Mouse (Mus musculus) CD8-positive naive resting alpha-beta T cell, adult 2 months (primary cell): ENCODE data around the gene Ggt6.
"Not testable (repeated sequence)": the region's sequence is repeated elsewhere in the genome, so short reads cannot be mapped to it uniquely, and the experiment has no call there.

Experiments used
- DNase-seq, 2 experiments: peaks; one replicate each; pipeline ENCODE4 v3.0.0; 2022; ENCODE audit warnings: low read depth in 2 of 2, low spot score in 2 of 2

Gene Ggt6

DNA sequence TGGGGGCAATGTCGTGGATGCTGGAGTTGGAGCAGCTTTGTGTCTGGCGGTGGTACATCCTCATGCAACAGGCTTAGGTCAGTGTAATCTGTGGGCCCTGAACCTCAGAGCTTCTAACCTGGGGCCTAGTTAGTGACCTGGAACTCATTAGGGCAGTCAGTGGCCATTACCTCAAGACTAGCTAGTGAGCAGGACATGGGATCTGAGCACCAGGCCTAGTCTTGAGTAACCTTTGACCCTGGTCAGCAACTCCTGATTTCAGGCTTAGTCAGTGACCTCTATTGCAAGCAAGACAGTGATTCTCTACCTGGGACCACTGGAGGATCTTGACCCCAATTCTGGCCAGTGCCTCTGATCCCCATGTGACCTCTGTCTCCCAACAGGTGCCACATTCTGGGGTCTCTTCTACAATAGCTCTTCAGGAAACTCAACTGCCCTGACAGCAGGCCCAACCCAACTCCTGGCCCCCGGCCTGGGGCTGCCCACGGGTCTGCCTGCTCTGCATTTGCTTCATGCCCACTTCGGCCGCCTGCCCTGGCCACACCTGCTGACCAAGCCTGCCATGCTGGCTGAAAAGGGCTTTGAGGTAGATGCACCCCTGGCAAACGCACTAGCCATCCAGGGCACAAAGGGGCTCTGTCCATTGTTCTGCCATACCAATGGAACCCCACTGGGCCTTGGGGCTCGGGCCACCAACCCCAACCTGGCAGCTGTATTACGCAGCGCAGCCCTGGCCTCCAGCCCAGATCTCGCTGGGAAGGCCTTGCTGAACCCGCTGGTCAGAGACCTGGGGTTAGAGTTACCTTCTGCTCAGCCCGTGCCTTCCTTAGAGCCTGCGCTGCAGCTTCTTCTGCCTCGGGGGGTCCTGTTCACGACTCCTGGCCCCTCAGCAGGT lies 1.7 kb downstream of the Ggt6 start:
- DNase-seq, result no peak

DNA sequence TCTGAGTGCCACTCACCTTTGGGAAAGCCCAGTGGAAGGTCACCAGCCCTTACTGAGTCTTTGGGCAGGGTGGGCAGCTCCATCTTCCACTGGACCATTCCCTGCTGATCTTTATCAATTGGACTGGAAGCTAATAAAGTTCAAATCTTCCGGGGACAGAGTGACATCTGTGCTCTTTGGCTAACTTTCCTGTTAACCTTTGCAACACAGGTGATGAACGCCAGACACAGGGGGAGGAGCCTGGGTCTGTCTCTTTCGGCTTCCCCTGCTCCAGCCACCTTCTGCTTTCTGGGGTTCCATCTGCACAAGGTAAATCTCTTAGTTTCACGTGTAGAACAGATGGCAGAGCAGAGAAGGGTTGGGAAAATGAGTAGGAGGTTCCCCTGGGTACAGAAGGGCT lies 3.1 kb downstream of the Ggt6 start:
- DNase-seq, result no peak

DNA sequence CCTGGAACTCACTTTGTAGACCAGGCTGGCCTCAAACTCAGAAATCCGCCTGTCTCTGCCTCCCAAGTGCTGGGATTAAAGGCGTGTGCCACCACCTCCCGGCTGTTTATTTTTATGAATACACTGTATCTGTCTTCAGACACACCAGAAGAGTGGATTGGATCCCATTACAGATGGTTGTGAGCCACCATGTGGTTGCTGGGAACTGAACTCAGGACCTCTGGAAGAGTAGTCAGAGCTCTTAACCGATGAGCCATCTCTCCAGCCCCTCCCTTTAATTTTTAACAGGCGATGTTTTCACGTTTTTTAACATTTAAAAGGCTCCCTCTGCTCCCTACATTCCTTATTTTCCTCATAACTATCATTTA lies 5.3 kb downstream of the Ggt6 start:
- not testable (repeated sequence) for DNase-seq

DNA sequence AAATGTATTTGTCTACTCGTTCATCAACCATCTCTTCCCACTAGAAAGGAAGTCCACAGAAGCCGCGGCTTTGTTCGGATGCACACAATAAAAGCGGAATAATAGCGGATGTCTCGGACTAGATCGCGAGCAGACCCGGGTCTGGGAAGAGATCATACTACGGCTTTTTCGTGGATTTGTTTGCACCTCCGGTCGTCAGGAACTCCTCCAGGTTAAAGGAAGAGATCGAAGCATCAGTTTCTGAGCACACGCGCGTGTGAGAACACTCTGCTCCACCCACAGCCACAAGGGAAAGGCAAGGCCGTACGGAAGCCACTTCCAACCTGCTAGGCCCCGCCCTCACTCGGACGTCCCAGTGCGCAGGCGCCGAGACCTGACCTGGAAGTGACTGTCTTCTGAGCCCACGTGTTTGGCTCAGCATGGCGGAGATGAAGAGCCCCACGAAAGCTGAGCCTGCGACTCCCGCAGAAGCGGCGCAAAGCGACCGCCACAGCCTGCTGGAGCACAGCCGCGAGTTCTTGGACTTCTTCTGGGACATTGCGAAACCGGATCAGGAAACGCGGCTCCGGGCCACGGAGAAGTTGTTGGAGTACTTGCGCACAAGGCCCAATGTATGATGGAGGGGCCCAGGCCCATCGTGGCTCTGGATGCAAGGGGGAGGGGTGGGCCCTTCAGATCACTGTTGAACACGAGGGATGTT lies 5.8 kb downstream of the Ggt6 start, which contains the start of gene Mybbp1a:
Gene Mybbp1a (plus strand): TSS at position 391 of the 700 bp plus-strand sequence.
- DNase-seq, result peak; percentile 97 to 99

DNA sequence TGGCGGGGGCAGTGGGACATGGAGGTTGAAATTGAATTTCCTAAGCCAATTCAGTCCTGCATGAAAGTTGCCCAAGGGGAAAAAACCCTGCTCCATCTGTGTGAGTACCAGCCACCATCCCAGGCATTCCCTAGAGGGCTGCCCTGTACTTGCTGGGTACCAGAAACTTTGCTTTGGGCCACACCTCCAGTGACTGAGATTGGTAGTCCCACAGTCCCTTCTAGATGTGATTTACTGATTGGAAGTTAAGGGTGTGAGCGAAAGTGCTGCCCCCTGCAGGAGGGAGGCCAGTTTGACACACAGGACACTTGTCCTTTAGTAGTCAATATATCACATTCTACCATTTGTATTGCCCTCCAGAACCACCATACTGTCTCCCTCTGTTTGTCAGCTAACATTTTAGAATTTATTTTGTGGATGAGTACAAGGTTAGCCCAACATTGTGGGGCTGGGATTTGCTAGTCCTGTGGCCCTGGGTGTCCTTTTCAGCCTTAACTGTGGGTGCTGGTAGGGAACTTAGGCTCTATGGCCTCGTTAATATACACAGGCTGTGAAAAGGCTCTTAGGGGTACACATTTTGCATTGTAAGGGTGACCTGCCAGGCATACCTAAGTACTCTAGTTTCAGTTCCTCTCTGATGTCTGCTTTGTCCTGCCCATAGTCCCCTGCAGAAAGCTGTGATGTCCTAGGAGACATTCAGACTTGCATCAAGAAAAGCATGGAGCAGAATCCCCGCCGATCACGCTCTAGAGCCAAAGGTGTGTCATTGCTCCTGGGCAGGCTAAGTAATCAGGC lies 11.2 kb downstream of the Ggt6 start:
- peak; percentile 48 to 72 for DNase-seq

DNA sequence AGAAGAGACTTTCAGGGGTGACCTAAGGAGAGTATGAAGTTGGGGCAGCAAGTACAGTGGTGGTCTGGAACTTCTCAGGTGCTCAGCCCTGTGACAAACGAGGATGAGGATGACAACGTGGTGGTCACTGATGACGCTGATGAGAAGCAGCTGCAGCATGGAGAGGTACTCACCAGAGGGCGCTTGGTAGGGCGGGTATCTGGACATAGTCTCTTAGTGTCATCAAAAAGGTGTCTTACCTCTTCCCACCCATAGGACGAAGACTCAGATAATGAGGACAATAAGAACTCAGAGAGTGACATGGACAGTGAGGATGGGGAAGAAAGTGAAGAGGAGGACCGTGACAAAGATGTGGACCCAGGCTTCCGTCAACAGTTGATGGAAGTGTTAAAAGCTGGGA lies 12.1 kb downstream of the Ggt6 start:
- DNase-seq, result no peak

DNA sequence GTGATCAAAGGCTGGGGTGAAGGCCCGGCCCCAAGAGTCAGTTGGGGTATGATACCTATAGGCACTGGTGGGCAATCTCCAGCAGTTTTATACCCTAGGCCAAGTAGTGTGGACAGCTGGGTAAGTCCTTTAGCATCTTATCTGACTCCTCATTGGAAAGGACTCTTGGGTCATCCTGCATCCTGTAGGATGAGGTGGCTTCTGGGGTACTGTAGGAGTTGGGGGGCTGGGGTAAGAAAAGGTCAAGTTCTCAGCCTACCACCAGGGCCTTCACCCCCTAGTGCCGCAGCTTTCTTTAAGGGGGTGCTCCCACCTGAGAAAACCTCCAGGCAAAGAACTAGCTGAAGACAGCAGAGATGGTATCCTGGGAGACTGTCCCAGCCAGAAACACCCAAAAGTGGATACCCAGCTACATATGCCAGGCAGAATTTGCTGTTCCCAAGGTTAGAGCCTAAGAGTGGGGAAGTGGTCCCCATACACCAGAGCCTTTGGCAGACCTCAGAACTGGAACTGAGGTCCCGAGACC lies 16.9 kb downstream of the Ggt6 start:
- no peak for DNase-seq

DNA sequence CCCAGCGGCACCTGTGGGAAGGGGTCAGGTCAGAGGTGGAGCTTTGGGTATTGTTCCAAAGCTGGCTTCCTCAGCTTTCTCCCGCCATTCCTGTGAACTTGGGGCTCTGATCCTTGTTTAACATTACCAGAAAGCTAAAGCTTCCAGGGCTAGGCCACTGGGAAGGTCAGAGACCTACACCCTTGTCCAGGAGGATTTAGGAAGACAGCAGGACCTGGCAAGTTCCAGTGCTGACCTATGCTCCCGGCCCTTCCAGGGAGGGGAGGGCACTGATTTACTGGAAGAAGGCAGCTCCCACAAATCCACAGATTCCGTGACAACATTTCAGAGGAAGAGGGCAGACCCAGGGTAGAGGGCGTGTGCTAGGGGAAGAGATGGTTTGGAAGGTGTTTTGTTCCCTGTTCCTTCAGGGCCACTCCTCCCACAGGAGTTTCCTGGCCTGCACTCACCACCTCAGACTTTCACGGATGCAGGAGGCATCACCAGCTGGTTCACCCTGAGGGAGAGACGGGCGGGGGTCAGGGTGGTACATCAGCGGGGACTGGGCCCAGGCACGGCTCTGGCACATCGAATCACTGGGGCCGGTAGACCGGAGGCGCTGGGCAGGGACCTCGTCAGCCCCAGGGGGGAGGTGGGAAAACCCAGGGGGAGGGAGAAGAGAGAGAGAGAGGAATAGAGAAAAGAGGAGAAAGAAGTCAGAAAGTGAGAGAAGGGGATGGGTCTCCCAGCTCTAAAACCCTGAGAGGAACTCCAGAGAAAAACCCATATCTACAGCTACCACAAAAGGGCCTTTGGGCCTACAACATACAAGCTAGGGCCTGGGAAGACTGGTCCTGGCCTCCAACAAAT lies 18.0 kb downstream of the Ggt6 start:
- no peak for DNase-seq

DNA sequence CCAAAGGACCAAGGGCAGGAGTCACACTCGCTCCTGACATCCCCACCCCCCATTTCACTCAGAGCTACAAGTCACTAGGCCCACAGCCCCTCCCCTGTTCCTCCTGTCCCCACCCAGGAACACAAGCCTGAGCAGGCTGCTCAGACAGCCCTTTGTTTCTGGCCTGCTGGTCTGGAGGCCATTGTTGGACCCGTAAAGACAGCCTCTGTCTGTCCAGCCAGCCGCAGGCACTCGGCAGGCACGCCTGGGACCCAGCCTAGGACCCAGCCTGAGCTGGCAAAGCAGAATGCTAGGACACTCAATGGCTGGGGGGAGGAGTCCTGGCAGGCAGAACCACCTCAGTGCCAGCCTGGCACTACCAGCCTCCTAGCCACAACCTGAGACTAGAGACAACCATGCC lies 20.4 kb downstream of the Ggt6 start:
- no peak for DNase-seq

DNA sequence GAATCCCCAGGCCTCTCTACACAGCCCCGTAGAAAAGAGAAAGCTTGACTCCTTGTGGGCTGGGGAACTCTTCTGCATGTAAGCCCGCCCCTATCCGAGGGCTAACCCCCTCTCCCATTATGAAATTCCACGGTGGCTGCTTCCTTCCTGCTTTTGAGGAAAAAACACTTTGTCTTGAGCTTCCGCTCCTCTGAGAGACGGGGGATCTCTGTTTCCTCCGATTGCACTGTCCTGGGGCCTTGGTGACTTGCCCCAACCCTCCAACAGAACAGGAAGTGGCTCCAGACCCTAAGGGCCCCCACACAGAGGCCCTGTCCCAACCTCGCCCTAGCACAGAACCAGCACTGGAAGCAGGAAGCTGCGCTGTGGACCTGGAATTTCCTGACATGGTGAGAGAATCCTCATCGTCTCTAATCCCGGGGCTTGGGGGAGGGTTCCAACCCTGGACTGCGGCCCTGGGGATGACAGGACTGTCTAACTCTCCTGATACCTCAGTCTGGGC lies 22.7 kb downstream of the Ggt6 start:
- DNase-seq, result no peak

DNA sequence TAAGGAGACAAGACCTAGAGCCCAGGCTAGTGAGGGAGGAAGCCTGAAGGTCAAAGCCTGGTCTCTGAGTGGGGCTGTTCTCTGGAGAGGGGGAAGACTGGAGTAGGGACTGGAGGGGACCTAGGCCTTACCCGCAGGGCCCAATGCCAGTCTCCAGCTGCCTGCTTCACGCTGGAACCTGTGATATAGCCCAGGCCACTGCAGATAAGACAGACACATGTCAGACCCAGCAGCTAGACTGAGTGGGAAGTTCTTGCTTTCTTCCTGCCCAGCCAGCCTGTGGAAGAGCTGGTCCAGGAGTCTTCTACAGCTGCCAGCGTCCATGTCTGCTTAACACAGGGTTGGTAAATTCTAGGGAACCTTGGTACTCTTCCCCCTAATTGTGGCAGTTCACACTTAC lies 23.2 kb downstream of the Ggt6 start:
- no peak for DNase-seq

DNA sequence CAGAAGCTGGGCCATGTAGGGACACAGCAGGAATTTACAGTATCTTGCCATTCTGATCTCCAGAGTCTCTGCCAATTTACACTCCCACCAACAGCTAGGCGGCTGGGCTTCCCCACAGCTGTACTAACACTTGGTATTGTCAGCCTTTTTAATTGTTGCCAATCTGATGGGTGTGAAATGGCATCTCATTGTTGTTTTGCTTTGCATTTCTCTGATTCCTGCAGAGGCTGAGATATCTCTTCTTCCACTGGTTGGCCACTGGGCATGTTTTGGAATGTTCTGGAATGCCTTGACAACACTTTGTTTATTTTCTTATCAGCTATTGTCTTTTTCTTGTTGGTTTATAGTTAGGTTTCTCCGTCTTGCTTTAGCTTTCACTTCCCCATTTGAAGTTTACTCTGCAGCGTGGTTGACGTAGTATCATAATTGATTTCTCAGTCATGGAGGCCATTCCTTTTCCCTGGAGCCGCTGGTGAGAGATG lies 26.2 kb downstream of the Ggt6 start:
- no peak for DNase-seq

DNA sequence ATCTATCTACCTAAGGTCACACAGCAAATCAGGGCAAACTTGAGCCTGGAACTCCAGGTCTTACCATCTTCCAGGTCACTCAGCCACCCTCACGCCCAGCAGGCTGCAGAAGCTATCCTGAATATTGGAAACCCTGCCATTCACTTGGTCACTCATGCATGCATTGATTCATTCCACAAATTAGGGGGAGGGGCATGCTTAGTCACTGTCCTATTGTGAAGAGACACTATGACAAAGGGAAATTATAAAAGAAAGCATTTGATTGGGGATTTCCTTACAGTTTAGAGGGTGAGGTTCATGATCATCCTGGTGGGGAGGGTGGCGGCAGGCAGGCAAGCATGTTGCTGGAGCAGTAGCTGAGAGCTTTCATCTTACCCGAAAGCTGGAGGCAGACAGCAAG lies 29.5 kb downstream of the Ggt6 start:
- DNase-seq, result no peak

DNA sequence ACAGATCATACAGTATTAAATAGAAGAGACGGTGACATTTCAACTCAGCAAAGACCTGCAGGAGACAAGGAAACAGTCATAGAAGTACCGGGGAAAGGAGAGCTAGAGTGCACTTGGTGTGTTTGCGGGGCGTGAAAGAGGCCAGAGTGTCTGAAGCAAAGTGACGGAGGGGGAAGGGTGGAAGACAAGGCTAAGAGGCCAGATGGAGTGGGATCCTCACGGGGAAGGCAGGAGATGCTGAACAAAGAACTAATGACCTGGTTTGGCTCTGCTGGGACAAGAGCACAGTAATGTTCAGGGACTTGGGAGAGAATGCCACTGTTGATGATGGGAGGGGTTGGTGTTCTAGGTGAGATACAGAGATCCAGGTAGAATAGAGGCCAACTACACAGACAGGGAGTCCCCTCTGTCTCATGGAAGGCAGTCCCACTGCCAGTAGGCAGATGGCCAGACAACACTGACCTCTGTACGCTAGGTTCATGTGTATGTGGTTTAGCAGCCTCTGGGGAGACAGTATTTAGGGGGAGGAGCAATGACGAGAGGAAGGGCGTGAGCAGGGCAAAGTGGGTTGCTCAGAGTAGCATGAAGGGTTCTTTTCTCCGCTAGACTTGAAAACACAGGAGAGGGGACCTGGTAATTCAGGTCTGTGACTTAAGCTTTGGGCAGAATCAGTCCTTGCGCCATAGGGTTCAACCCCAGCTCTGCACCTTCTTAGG lies 30.8 kb downstream of the Ggt6 start:
- DNase-seq, result no peak

DNA sequence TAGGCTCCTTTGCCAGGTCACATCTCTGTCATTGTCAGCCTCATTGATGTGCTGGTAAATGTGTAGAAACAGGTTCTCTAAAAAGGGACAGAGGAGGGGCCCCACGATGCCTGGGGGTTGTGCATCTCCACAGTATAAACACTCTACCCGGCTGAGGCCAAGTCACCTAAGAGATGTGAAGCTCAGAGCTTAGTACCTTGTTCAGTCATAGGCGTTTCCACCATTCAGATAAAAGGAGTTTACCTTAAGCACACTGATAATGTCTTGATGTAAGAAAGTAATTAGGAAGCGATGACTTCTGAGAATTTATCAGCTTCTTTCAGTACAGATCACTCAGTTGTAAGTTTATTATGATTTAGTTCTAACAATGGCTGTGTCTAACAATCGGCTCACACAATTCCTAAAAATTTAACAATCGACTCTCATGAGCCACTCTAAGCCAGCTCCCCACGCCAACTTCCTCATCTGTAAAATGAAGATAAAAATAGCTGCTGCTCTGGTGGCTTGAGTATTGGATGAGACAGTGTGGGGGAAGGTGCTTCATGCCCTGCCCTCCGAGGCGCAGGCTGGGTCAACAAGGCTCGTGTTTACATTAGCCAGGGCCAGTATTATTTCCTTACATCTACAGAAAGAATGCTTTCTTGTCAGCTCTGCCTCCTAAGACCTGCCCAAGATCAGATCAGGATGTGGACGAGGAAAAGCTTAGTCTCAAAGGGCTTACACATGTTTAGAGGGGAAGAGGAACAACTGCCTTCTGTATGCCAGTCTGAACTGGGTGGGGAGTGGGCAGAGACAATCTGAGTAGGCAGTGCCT lies 31.6 kb downstream of the Ggt6 start:
- DNase-seq, result no peak

DNA sequence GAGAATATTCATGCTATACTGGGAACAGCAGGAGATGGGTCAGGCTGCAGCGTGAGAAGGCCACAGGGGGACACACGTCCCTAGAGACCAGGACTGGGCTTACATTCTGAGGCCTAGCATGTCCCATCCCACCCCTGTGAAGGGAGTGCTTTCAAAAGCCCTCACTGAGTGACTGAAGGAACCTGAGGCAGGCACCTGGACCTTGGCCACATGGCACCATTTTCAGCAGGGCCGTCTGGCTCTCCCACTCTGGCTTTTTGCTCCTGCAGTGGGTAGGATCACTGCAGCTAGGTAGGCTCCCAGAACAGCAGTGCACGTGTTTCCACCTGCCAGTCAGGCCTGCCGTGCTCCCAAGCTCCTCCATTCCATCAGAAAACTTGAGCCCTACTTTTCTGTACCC lies 33.2 kb downstream of the Ggt6 start:
- no peak for DNase-seq

DNA sequence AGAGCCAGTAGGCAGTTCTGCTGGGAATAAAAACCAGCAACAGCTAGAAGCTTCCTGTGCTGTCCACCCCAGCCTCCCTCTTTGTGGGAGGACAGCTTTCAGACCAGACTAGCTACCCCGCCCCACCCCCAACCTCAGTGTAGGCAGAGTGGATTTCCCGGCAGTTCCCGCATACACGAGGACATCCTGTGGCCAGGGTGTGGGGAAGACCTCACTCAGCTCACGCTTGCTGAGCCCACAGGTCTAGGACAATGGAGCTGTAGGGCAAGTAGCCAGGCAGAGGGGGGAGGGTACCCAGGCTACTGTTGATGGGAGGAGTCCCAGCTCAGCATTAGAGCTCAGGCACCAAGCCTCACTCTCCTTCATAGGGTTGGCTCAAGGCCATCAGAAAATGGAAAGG lies 33.9 kb downstream of the Ggt6 start:
- DNase-seq, result no peak

DNA sequence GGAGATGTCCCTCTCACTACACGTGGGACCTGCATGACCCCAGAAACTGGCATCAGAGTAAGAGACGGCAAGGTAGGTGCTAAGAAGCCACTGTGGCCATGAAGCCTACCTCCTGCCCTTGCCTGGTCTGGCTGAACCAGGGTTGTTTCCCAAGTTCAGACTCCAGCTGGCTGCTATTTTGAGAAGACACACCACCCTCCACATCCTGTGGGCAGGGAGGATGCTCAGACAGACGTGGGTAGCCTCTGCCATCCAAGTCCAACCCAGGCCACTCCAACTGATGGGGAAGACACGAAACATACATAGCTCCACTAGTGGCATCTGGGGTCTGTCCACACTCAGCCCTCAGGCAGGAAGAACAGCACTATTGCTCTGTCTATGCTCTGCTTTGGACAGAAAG lies 34.7 kb downstream of the Ggt6 start:
- DNase-seq, result no peak

DNA sequence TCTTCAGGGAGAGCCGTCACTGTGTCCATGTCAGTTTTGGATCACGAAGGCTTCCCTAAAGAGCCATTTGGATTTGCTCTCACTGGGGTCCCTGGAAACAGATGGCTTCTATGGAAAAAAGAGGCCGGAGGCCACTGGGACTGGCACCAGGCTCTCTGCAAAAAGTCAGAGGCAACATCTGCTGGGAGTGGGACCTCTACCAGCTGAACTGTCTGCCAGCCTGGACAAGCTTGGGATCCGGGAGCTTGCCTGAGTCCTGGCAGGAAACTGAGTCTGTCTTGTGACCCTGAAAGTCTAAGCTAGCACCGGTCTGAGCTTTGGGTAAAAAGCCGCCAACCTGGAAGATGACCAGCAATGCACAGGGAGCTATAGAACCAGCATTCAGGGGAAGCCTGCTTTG lies 36.1 kb downstream of the Ggt6 start:
- no peak for DNase-seq
